Mouse (Mus musculus) frontal cortex, postnatal 25 days (tissue): ENCODE results near the gene Gm11562.
"Not testable (repeated sequence)": the region's sequence is repeated elsewhere in the genome, so short reads cannot be mapped to it uniquely, and the experiment has no call there.

ENCODE experiments used
- DNase-seq, 2 experiments: peaks; one replicate each; pipeline ENCODE4 v3.0.0; 2022; ENCODE audit warnings: low spot score in 2 of 2

Gene Gm11562

DNA sequence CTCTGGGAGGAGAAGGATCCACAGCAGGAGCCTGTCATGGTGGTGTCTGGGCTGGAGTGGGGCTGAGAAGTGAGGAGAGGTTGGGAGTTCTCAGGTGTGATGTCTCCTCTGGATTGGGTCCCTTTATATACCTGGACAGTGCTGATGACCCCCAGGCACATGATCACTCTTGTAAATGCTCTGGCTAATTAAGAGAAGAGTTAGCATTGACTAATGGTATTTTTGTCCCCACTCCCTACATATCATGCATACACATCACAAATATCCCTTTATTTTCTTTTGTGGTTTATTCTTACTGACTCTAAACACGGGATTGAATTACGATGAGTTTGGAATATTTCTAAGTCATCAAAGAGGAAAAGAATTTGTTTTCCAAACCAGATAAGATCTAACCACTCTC is at the start of gene Gm11562:
Gene Gm11562 (minus strand): TSS at position 101 of the 400 bp plus-strand sequence.
- no peak for DNase-seq

- no peak for DNase-seq
Observed at GRCm38 (mm10) chr11:99665860-99666259, 45.6 kb upstream of the Gm11562 start, which contains the start of gene Krtap4-6. Gene Krtap4-6, minus strand, starts transcription at chr11:99665960.

GRCm38 (mm10) chr11:99662802-99663201 is 42.6 kb upstream of the Gm11562 start:
- no peak for DNase-seq

DNA sequence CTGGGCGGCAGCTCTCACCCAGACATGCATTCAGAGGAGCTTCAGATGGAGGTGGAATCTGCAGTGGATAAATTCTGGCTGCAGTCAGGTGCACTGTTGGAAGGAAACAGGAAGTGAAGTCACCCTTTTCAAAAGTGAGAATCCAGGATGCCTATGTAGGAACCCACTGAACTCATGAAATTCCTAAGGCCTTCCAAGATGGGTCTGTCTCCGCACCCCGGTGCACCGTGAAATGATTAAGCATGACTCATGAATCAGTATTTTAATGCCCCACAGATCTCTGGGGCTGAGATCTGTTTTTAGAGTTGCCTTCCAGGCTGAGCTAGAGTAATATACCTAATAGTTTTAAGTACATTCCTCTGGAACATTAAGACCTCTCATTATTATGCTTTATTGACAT is 39.0 kb upstream of the Gm11562 start:
- DNase-seq: no peak

DNA sequence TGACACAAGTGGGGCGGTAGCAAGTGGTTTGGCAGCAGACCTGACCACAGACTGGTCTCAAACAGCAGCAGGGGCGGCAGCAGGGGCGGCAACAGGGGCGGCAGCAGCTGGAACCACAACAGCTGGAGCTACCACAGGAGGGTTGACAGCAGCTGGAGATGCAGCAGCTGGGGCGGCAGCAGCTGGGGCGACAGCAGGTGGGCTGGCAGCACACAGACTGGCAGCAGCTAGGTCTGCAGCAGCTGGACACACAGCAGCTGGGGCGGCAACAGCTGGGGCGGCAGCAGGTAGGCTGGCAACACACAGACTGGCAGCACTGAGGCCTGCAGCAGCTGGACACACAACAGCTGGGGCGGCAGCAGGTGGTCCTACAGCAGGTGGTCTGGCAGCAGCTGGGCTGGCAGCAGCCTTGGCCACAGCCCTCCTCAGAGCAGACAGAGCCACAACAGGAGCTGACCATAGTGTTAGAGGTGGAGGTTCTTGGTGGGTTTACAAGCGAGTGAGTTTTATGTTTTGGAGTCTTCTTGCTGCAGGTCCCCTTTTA is 38.3 kb upstream of the Gm11562 start, which contains the start of gene Gm11563:
Gene Gm11563 (minus strand): TSS at position 494 of the 544 bp plus-strand sequence.
- DNase-seq: not testable (repeated sequence)

GRCm38 (mm10) chr11:99657051-99657450 is 36.8 kb upstream of the Gm11562 start:
- no peak for DNase-seq

GRCm38 (mm10) chr11:99650136-99650535 is 29.9 kb upstream of the Gm11562 start, which contains the start of gene Gm11555:
Gene Gm11555, minus strand, starts transcription at chr11:99650236.
- DNase-seq: no peak

GRCm38 (mm10) chr11:99646444-99646843 is 26.2 kb upstream of the Gm11562 start:
- DNase-seq: no peak

DNA sequence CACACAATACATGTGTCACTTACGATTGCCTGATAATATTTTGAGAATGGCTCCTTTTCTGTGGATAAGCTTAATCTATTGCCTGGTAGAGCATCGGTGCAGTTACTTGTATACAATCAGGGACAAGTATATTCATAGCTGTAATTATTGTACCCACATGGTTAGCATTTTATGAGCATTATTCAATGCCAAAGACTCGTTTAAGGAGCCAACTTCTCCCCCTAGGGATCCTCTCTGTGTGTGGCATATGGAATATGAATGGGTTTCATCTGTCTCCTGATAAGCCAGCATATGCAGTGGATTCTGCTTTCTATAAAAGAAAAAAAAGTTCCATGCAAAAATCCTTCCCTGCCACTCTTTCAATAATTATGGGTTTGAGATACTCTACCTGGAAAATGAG is 24.1 kb upstream of the Gm11562 start:
- DNase-seq: no peak

- DNase-seq: not testable (repeated sequence)
Observed at GRCm38 (mm10) chr11:99643635-99644139, 23.5 kb upstream of the Gm11562 start, which contains the start of gene Krtap4-7. Gene Krtap4-7, minus strand, starts transcription at chr11:99644089.

GRCm38 (mm10) chr11:99640926-99641325 is 20.7 kb upstream of the Gm11562 start:
- DNase-seq: no peak

- DNase-seq: no peak
Observed at GRCm38 (mm10) chr11:99637086-99637485, 16.9 kb upstream of the Gm11562 start.

DNA sequence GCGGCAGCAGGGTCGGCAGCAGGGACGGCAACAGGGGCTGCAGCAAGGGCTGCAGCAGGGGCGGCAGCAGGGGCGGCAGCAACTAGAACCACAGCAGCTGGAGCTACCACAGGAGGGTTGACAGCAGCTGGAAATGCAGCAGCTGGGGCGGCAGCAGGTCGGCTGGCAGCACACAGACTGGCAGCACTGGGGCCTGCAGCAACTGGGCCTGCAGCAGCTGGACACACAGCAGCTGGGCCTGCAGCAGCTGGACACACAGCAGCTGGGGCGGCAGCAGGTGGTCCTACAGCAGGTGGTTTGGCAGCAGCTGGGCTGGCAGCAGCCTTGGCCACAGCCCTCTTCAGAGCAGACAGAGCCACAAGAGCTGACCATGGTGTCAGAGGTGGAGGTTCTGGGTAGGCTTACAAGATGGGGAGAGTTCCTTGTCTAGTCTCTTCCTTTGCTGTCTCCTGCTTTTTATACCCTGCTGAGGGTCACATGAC is 14.5 kb upstream of the Gm11562 start, which contains the start of gene Krtap4-2:
Gene Krtap4-2 (minus strand): TSS at position 432 of the 482 bp plus-strand sequence.
- DNase-seq: no peak

GRCm38 (mm10) chr11:99633293-99633692 is 13.1 kb upstream of the Gm11562 start:
- DNase-seq: no peak

DNA sequence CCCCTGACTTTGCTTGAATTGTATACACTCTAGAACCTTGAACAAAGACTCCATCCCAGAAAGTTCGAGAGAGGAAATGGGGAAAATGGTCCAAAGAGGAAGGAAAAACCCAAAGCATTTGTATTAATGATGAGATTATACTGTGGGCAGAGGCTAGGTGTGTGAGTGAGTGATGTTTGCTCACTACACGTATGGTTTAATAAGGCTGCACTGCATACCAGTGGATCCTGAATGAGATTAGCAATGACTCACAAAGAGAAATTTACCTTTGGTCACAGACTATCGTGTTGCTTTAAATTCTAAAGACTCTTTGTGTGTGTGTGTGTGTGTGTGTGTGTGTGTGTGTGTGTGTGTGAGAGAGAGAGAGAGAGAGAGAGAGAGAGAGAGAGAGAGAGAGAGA is 10.7 kb upstream of the Gm11562 start:
- DNase-seq: no peak

DNA sequence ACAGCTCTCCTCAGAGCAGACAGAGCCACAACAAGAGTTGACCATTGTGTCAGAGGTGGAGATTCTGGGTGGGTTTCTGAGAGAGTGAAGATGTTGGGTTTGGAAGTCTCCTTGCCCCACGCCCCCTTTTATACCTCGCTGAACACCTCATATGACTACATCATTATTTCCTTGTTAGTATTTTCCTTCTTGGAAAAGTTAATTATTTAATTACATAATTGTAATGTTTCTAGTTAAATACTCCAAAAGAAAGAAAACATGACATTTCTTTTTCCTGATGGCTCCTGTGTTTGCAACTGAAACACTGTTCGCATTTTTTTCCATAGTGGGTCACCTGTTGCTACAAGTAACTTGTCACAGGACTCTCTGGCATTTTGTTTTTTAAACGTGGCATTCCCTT is 7.9 kb upstream of the Gm11562 start, which contains the start of gene Krtap4-1:
Gene Krtap4-1 (minus strand): TSS at position 101 of the 400 bp plus-strand sequence.
- DNase-seq: no peak

GRCm38 (mm10) chr11:99614796-99615363 is 5.4 kb downstream of the Gm11562 start, which contains the start of gene Krtap2-4:
Gene Krtap2-4, minus strand, starts transcription at chr11:99614846.
- no peak for DNase-seq

GRCm38 (mm10) chr11:99610089-99610488 is 10.1 kb downstream of the Gm11562 start, which contains the start of gene Gm11937:
Gene Gm11937, minus strand, starts transcription at chr11:99610189.
- not testable (repeated sequence) for DNase-seq

DNA sequence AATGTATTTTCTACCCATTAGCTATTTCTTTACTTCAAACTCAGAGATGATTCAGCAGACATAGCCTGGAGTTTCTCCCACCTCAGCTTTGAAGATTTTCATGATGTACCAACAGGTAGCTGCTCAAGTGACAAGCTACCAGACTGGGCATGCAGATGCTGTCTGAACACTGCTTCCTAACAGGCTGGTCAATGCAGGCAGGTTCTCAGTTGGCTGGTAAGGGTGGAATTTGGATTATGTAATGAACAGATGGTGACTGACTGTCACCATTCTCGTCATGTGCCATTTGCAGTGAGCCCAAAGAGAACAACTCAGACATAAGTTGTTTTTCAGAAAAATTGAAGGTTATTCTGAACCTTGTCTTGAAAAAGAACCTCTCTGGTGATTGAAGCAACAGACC is 11.1 kb downstream of the Gm11562 start:
- DNase-seq: no peak

- not testable (repeated sequence) for DNase-seq
Observed at GRCm38 (mm10) chr11:99603208-99603607, 17.0 kb downstream of the Gm11562 start, which contains the start of gene Gm11938. Gene Gm11938, minus strand, starts transcription at chr11:99603308.

GRCm38 (mm10) chr11:99597742-99598141 is 22.5 kb downstream of the Gm11562 start, which contains the start of gene Krtap9-3:
Gene Krtap9-3, minus strand, starts transcription at chr11:99598105.
- DNase-seq: not testable (repeated sequence)

DNA sequence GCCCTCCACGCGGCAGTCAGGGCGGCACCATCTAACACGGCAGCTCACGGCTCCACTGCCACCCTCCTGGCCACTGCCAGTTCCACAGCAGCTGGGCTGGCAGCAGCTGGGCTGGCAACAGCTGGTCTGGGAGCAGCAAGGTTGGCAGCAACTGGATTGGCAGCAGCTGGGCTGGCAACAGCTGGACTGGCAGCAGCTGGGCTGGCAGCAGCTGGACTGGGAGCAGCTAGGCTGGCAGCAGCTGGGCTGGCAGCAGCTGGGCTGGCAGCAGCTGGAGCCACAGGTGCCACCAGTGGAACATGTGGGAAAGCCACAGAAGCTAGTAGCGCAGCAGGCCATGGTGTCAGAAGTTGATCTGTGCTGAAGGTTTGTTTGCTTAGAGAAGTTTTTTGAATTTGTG is 29.3 kb downstream of the Gm11562 start, which contains the start of gene Krtap1-3:
Gene Krtap1-3 (minus strand): TSS at position 359 of the 400 bp plus-strand sequence.
- no peak for DNase-seq
